In the genomic region with DNA sequence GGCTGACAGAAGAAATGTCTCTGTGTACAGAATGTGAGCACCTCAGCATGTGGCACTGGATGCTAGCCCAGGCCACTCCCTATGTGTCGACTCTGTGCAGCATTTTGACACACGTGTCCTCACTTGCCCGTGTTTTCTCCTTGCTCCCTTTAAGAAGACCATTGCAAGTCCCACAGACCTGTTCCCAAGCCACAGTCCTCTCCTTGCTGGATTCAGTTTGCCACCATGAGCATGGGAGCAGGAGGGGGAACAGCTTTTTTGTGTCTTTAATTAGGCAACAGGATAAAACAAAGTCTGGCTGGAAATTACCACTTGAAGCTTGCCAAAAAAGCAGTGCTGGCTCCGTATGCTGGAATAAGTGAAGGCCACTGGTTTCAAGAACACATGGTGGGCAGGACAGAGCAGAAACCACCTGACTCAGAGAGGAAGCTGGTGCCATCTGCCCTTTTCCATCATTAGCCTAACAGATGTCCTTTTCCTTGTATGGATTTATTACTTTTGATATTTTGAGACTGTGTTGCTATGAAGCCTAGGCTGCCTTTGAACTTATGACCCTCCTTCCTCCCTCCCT, we compare ENCODE assay signal across 8 mouse cellular contexts. TPM values are rescaled to one million over a fixed set of nuclear protein-coding genes. Genes with fewer than 3 reads are reported as not detected.
A peak's percentile ranks its signal among the peaks of the same experiment; 100 is the strongest.
DNase-seq lines count a peak whose midpoint lies in the region; ATAC-seq lines count a peak whose summit lies in the region.

No protein-coding gene starts in this region.

- DNase-seq in heart, adult 18-20 months, result peak; percentile 43 to 44
- DNase-seq in heart, postnatal 25 days (ENCODE audit: low spot score), result no peak
- DNase-seq in retina, postnatal 1 day, result peak; percentile 49
- no peak for DNase-seq in retina, embryonic 14.5 days (ENCODE audit: low spot score)
- peak; percentile 37 for DNase-seq in skeletal muscle tissue, adult 2 months (ENCODE audit: low read depth, low spot score)
- DNase-seq in spleen, adult 18-20 months, result no peak

- WGBS in forebrain, embryonic 13.5 days, result 58% methylated on average over 4 of the region's 4 CpGs
- 72% methylated on average over 4 of the region's 4 CpGs for WGBS in intestine, embryonic 15.5 days

- H3K4me1 ChIP-seq in forebrain, embryonic 13.5 days, result peaks cover 36% of the 10 kb centered on the region
- no peaks in the 10 kb centered on the region for H3K4me1 ChIP-seq in intestine, embryonic 15.5 days (replicated peaks)

- H3K36me3 ChIP-seq in forebrain, embryonic 13.5 days (ENCODE audit: poor library complexity, severe bottlenecking), result peaks cover 7% of the 10 kb centered on the region
- peaks cover 9% of the 10 kb centered on the region for H3K36me3 ChIP-seq in intestine, embryonic 15.5 days

- no peak overlapping the region for H3K4me2 ChIP-seq in forebrain, embryonic 13.5 days
- no peak overlapping the region for H3K4me2 ChIP-seq in intestine, embryonic 15.5 days (replicated peaks)

- H3K27me3 ChIP-seq in forebrain, embryonic 13.5 days, result no peaks in the 10 kb centered on the region
- no peaks in the 10 kb centered on the region for H3K27me3 ChIP-seq in intestine, embryonic 15.5 days (replicated peaks)

- intact Hi-C loops in heart, postnatal 25 days (cut with DNase I), result no loop called here

- H3K9ac ChIP-seq in forebrain, embryonic 13.5 days, result peak overlapping the region; percentile 37; the same call in 1 of the 2 replicates
- no peak overlapping the region for H3K9ac ChIP-seq in intestine, embryonic 15.5 days

- ATAC-seq in forebrain, embryonic 13.5 days, result peak; percentile 44; the same call in 1 of the 2 replicates
- ATAC-seq in intestine, embryonic 15.5 days, result no peak

- H3K4me3 ChIP-seq in forebrain, embryonic 13.5 days, result no peak overlapping the region
- H3K4me3 ChIP-seq in intestine, embryonic 15.5 days (replicated peaks), result no peak overlapping the region

- 0 out of 2 replicates have a peak overlapping the region, but pooled peaks have one; percentile 55 for H3K27ac ChIP-seq in forebrain, embryonic 13.5 days
- no peak overlapping the region for H3K27ac ChIP-seq in intestine, embryonic 15.5 days

- no peaks in the 10 kb centered on the region for H3K9me3 ChIP-seq in forebrain, embryonic 13.5 days (replicated peaks)
- no peaks in the 10 kb centered on the region for H3K9me3 ChIP-seq in intestine, embryonic 15.5 days

RNA-seq across cellular contexts. Expression of a gene that starts 12.0 kb away (rescaled TPM):
- 10 to 100 TPM; 40.3 to 44.6 TPM for total RNA-seq in heart, adult 18-20 months (2021)
- total RNA-seq in heart, postnatal 25 days (2021), result 10 to 100 TPM; 34.8 to 41.1 TPM
- polyA plus RNA-seq in forebrain, embryonic 13.5 days (2015; fragmentation: Nextera tagmentation; extraction: Ambion mirVana), result 129 and 133 TPM in 2 replicates
- polyA plus RNA-seq in intestine, embryonic 15.5 days (2015; fragmentation: Nextera tagmentation; extraction: Ambion mirVana), result 123 and 138 TPM in 2 replicates

RNA-seq across cellular contexts. Expression of a gene that starts 12.0 kb away (rescaled TPM):
- 10 to 100 TPM; 24.6 to 27.4 TPM for total RNA-seq in heart, adult 18-20 months (2021)
- total RNA-seq in heart, postnatal 25 days (2021), result 10 to 100 TPM; 23.1 to 25.0 TPM
- polyA plus RNA-seq in forebrain, embryonic 13.5 days (2015; fragmentation: Nextera tagmentation; extraction: Ambion mirVana), result 20.4 and 23.8 TPM in 2 replicates
- polyA plus RNA-seq in intestine, embryonic 15.5 days (2015; fragmentation: Nextera tagmentation; extraction: Ambion mirVana), result 26.3 and 29.6 TPM in 2 replicates

RNA-seq across cellular contexts. Expression of a gene that starts 38.1 kb away (rescaled TPM):
- total RNA-seq in heart, adult 18-20 months (2021), result 1 to 10 TPM; 3.2 to 4.3 TPM
- total RNA-seq in heart, postnatal 25 days (2021), result 1 to 10 TPM; 1.4 to 3.2 TPM
- 18.3 and 29.0 TPM in 2 replicates for polyA plus RNA-seq in forebrain, embryonic 13.5 days (2015; fragmentation: Nextera tagmentation; extraction: Ambion mirVana)
- 28.8 and 32.6 TPM in 2 replicates for polyA plus RNA-seq in intestine, embryonic 15.5 days (2015; fragmentation: Nextera tagmentation; extraction: Ambion mirVana)

RNA-seq across cellular contexts. Expression of a gene that starts 38.1 kb away (rescaled TPM):
- under 1 TPM; 0.50 to 0.90 TPM for total RNA-seq in heart, adult 18-20 months (2021)
- not detected for total RNA-seq in heart, postnatal 25 days (2021)
- polyA plus RNA-seq in forebrain, embryonic 13.5 days (2015; fragmentation: Nextera tagmentation; extraction: Ambion mirVana), result 0.89 TPM in 1 of 2 replicates, not detected in the other
- polyA plus RNA-seq in intestine, embryonic 15.5 days (2015; fragmentation: Nextera tagmentation; extraction: Ambion mirVana), result 1.2 and 1.7 TPM in 2 replicates

Comparison
In these comparisons a context has a peak if more than half of its experiments do, and no peak if none do; other contexts are left out.
1. DNase-seq: peak in heart, adult 18-20 months (2 of 2), retina, postnatal 1 day (single experiment) and skeletal muscle tissue, adult 2 months (single experiment); none in heart, postnatal 25 days (single experiment), retina, embryonic 14.5 days (single experiment) and spleen, adult 18-20 months (0 of 2).